Mouse (Mus musculus): ENCODE measurements around the gene Chil1. TPM values are rescaled to one million over a fixed set of nuclear protein-coding genes. Genes with fewer than 3 reads are reported as not detected.

The Chil1 gene
- polyA plus RNA-seq, 1 experiment = not detected

DNA sequence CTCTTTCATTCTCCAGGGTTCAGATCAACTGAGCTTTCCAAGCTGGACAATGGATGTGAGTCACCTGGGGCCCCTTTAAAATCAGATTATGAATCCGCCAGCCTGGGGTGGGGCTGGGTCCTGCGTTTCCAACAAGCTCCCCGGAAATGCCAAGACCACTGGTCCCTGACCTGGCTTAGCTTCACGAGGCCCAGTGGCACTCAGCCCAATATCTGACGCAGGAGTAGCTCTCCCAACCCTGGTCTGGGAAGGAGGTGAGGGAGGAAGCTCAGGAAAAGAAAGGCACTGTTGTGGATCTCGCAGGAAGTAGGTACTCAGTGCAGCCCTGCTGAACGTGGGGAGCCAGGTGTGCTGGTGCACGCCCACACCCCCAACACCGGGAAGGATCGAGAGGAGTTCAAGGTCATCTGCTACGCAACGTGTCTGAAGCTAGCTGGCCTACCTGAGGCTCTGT, 35.1 kb downstream of the Chil1 start:
- Histone ChIP-seq H3K4me1 (ENCODE audit: control insufficient read depth, insufficient read depth, low read length) (peaks cover 37% of the 10 kb centered on the region), H3K27ac (ENCODE audit: insufficient read depth, low read depth, low read length) (no peak overlapping the region), H3K4me3 (ENCODE audit: insufficient read depth, low read depth, low read length) (no peak overlapping the region)
- WGBS = 72% methylated on average over 12 of the region's 12 CpGs
- TF ChIP-seq POLR2A (IDR thresholded peaks at IDR 0.05; ENCODE audit: insufficient read depth, low read depth, low read length) (no peak), CTCF (IDR thresholded peaks at IDR 0.05; ENCODE audit: insufficient read depth, low read depth, low read length) (no peak)

DNA sequence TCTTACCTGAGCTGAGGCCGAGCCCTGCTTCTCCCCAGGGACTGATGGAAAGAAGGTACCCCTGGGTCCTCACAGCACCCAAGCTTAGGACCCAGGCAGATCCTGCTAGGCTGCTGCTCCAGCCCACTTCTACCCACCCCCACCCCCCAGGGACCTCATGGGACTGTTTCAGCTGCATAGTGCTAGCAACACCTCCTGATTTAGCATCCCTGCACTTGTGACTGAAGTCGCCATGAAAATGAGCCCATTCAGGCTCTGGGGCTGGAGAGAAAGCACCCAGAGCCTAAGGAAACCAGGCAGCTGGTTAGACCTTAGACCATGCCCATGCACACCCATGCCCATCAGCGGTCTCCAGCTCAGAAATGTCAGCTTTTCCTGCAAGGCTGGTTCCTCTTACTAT, 36.0 kb downstream of the Chil1 start:
- TF ChIP-seq POLR2A (IDR thresholded peaks at IDR 0.05; ENCODE audit: insufficient read depth, low read depth, low read length) (no peak), CTCF (IDR thresholded peaks at IDR 0.05; ENCODE audit: insufficient read depth, low read depth, low read length) (no peak)
- peaks cover 35% of the 10 kb centered on the region for H3K4me1 ChIP-seq (ENCODE audit: control insufficient read depth, insufficient read depth, low read length)
- H3K4me3 ChIP-seq (ENCODE audit: insufficient read depth, low read depth, low read length) = no peak overlapping the region
- WGBS = 80% methylated on average over 3 of the region's 3 CpGs
- H3K27ac ChIP-seq (ENCODE audit: insufficient read depth, low read depth, low read length) = no peak overlapping the region

DNA sequence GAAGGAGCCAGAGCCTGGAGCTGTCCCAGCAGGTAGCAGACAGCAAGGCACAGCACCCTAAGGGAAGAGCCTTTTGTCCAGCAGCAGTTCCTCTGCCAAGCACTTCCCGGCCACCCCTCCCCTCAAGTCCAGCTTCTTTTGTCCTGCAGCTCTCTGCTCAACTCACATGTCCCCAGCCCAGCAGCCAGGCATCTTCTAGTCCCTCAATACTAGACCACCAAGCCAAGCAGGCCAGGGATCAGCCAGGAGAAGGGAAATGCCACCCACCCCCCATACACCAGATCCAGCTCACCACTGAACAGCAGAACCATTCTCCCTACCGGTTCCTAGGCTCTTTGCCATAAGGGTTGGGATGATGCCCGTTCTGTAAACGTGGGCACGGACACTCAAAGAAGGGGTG, 37.6 kb downstream of the Chil1 start:
- TF ChIP-seq POLR2A (IDR thresholded peaks at IDR 0.05; ENCODE audit: insufficient read depth, low read depth, low read length) (no peak), CTCF (IDR thresholded peaks at IDR 0.05; ENCODE audit: insufficient read depth, low read depth, low read length) (no peak)
- Histone ChIP-seq H3K27ac (ENCODE audit: insufficient read depth, low read depth, low read length) (no peak overlapping the region; the same call in 1 of the 2 replicates), H3K4me3 (ENCODE audit: insufficient read depth, low read depth, low read length) (no peak overlapping the region), H3K4me1 (ENCODE audit: control insufficient read depth, insufficient read depth, low read length) (peaks cover 32% of the 10 kb centered on the region)
- WGBS = 63% methylated on average over 5 of the region's 5 CpGs

DNA sequence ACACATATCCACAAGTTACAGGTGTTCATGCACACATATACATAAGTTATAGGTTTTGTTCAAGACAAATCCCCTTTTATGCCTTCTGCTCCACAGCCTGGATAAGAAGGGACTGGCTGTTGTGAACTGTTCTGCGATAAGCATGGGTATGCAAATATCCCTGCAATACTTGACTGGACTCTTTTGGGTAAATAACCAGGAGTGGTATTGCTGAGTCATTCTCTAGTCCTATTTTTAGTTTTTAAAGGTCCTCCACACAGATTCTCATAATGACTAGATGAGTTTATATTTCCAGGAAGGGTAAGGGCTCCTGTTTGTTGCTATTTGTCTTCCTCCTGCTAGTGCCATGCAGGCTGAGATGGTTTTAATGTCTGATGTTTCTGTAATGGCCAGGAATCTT, 39.2 kb downstream of the Chil1 start:
- peaks cover 25% of the 10 kb centered on the region for H3K4me1 ChIP-seq (ENCODE audit: control insufficient read depth, insufficient read depth, low read length)
- 40% methylated on average over 1 of the region's 1 CpGs for WGBS
- TF ChIP-seq POLR2A (IDR thresholded peaks at IDR 0.05; ENCODE audit: insufficient read depth, low read depth, low read length) (no peak), CTCF (IDR thresholded peaks at IDR 0.05; ENCODE audit: insufficient read depth, low read depth, low read length) (no peak)
- H3K4me3 ChIP-seq (ENCODE audit: insufficient read depth, low read depth, low read length) = no peak overlapping the region
- H3K27ac ChIP-seq (ENCODE audit: insufficient read depth, low read depth, low read length) = no peak overlapping the region

DNA sequence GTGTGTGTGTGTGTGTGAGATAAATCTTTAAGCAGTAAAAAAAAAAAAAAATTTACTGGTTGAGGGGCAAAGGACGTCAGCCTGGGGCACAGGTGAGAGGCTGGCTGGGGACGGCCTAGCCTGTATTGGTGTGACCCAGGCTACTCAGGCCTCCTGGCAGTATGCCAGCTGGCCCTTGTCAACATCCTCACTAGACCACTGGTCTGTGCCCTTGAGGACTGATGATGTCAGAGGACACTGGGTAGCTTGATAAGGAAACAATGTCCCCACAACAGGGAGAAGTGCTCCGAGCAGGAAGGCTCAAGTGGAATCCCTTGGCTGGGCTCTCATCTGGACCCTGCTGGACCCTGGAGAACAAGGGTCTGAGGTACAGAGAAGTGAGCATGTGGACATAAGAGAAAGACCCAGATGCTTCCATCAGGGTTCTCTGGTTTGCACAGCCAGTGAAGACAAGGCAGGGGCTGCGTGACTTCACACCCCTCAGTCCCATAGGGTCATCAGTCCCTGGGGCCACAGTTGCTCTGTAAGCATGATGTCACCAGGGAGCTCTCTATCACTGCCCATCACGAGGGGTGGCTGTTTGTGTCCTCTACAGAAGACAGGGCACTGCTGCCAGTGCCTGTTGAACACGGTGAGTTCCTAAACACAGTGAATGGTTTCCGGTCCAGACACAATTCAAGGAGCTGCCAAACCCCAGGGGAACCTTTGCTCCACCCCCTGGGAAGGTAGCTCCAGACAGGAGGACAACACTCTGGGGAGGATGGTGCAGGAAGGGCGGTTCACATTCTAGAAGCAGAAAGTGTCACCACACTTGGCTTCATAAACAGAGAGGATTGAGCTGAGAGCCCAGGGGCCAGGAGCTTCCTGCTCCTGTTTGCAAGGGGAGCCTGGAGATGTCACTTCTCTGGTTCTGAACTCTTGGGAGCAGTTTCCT, 40.4 kb downstream of the Chil1 start:
- no peak overlapping the region for H3K27ac ChIP-seq (ENCODE audit: insufficient read depth, low read depth, low read length)
- no peak for TF ChIP-seq CTCF (IDR thresholded peaks at IDR 0.05; ENCODE audit: insufficient read depth, low read depth, low read length)
- H3K4me1 ChIP-seq (ENCODE audit: control insufficient read depth, insufficient read depth, low read length) = peaks cover 19% of the 10 kb centered on the region

DNA sequence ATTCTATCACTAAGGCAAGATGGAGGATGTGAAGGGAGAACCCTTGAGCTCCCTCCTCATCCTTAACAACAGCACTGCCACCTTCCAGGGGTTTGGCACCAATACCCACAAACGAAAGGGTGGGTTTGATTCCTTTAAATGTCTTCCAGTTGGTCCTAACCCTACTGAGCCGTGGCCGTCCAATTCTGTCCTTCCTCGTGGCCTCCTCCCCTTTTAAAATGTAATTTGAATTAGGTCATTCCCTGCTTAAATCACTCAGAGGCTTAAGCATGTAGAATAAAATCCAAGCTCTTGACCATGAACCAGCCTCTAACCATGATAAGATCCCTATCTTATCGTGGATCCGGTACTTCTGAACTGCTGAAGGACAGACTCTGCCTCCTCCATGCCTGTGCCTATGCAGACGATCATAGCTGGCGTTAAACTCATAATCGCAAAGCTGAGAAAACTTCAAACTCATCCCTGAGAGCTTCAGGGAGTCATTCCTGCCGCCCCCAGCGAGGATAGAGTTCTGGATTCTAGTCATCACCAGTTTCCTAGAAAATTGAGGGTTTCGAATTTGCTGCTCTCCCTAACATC, 42.8 kb downstream of the Chil1 start:
- Histone ChIP-seq H3K4me3 (ENCODE audit: insufficient read depth, low read depth, low read length) (no peak overlapping the region), H3K4me1 (ENCODE audit: control insufficient read depth, insufficient read depth, low read length) (peaks cover 10% of the 10 kb centered on the region), H3K27ac (ENCODE audit: insufficient read depth, low read depth, low read length) (no peak overlapping the region)
- TF ChIP-seq CTCF (IDR thresholded peaks at IDR 0.05; ENCODE audit: insufficient read depth, low read depth, low read length) (no peak), POLR2A (IDR thresholded peaks at IDR 0.05; ENCODE audit: insufficient read depth, low read depth, low read length) (no peak)
- WGBS = 94% methylated on average over 12 of the region's 12 CpGs

More for the DNA sequence above, 40.4 kb downstream of the Chil1 start:
- no peak overlapping the region for H3K4me3 ChIP-seq (ENCODE audit: insufficient read depth, low read depth, low read length)
- WGBS = 78% methylated on average over 8 of the region's 8 CpGs

DNA sequence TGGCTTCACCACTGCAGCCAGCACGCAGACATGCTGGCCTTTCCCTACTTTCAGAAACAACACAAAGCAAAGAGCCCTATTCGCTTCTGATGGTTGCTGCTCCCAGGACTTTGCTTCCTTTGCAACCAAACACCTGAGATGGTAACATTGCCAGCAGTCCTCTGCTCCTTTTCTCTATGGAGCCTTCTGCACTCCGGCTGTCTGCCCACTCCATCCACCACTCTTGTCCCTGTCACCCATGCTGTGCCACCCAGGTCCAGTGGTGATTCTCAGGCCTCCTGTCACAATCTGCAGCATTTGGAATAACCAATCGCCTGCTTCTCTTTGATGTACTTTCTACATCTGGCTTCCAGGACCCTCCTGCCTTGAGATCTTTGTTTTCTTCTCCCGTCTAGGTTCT, 43.4 kb downstream of the Chil1 start:
- peaks cover 12% of the 10 kb centered on the region for H3K4me1 ChIP-seq (ENCODE audit: control insufficient read depth, insufficient read depth, low read length)

DNA sequence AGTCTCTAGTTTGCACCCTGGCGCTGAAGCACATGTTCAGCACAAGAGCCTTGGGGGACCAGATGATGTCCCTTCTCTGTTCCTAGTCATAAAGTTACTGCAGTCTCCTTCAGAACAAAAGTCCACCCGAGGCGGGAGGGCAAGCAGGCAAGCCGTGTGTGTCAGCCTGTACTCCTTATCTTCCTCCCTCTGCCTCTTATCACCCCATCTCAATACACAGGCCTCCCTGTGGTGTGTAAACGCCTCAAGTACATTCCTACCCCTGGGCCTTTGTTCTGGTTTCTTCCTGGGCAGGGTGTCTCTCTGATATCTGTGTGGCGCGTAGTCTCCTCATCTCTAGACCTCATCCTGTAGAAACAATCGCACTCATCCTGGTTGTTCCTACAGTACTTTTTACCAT, 44.8 kb downstream of the Chil1 start:
- TF ChIP-seq CTCF (IDR thresholded peaks at IDR 0.05; ENCODE audit: insufficient read depth, low read depth, low read length) (no peak), POLR2A (IDR thresholded peaks at IDR 0.05; ENCODE audit: insufficient read depth, low read depth, low read length) (no peak)
- Histone ChIP-seq H3K27ac (ENCODE audit: insufficient read depth, low read depth, low read length) (no peak overlapping the region), H3K4me1 (ENCODE audit: control insufficient read depth, insufficient read depth, low read length) (peaks cover 13% of the 10 kb centered on the region), H3K4me3 (ENCODE audit: insufficient read depth, low read depth, low read length) (no peak overlapping the region)
- WGBS = 93% methylated on average over 8 of the region's 8 CpGs

More for the DNA sequence above, 43.4 kb downstream of the Chil1 start:
- no peak for TF ChIP-seq POLR2A (IDR thresholded peaks at IDR 0.05; ENCODE audit: insufficient read depth, low read depth, low read length)
- no peak for TF ChIP-seq CTCF (IDR thresholded peaks at IDR 0.05; ENCODE audit: insufficient read depth, low read depth, low read length)
- no peak overlapping the region for H3K4me3 ChIP-seq (ENCODE audit: insufficient read depth, low read depth, low read length)
- 96% methylated on average over 5 of the region's 5 CpGs for WGBS
- H3K27ac ChIP-seq (ENCODE audit: insufficient read depth, low read depth, low read length) = no peak overlapping the region

All from olfactory bulb, adult 2 months (tissue).